Mouse (Mus musculus) granulocyte monocyte progenitor cell, adult 5-6 weeks (primary cell): ENCODE data around the gene Casd1. TPM values are rescaled to one million over a fixed set of nuclear protein-coding genes. Genes with fewer than 3 reads are reported as not detected.

Experiments
- ATAC-seq: replicated peaks from 2 replicates; pipeline ENCODE4 v1.8.0; 2016; ENCODE audit warnings: mild to moderate bottlenecking, moderate TSS enrichment, inconsistent platforms; ENCODE audit not compliant: poor library complexity, severe bottlenecking
- total RNA-seq, 2 experiments: library from RNA; stranded (forward) in 1 of 2; stranded (reverse) in 1 of 2; fragments of 200-712, 200-1000 nt in 1 of 2; fragments of >200 nt in 1 of 2; fragmentation: Nextera tagmentation in 1 of 2; gene quantifications; 2 replicates each; pipeline ENCODE4 v1.2.3; 2014 to 2017

The Casd1 gene
- total RNA-seq (2014; fragmentation: Nextera tagmentation), result 28.5 TPM in 2 replicates
- 40.8 and 48.0 TPM in 2 replicates for total RNA-seq (2017)

GRCm38 (mm10) chr6:4600658-4601296, at the start of gene Casd1:
Gene Casd1 (plus strand): TSS chr6:4600839.
- peak; percentile 72 for ATAC-seq

GRCm38 (mm10) chr6:4555366-4555765, 45.3 kb upstream of the Casd1 start:
- ATAC-seq, result no peak

GRCm38 (mm10) chr6:4557086-4557485, 43.6 kb upstream of the Casd1 start:
- ATAC-seq, result no peak

GRCm38 (mm10) chr6:4557678-4558077, 43.0 kb upstream of the Casd1 start:
- ATAC-seq, result peak; percentile 88

- ATAC-seq, result no peak
Measured at GRCm38 (mm10) chr6:4561156-4561555, 39.5 kb upstream of the Casd1 start.

- ATAC-seq, result no peak
Measured at GRCm38 (mm10) chr6:4561621-4562020, 39.0 kb upstream of the Casd1 start.

GRCm38 (mm10) chr6:4562401-4562800, 38.2 kb upstream of the Casd1 start:
- no peak for ATAC-seq

- no peak for ATAC-seq
Measured at GRCm38 (mm10) chr6:4563477-4563876, 37.2 kb upstream of the Casd1 start.

- no peak for ATAC-seq
Measured at GRCm38 (mm10) chr6:4570412-4570811, 30.2 kb upstream of the Casd1 start.

GRCm38 (mm10) chr6:4577756-4578155, 22.9 kb upstream of the Casd1 start:
- peak; percentile 33 for ATAC-seq

GRCm38 (mm10) chr6:4578343-4578742, 22.3 kb upstream of the Casd1 start:
- ATAC-seq, result peak; percentile 50

GRCm38 (mm10) chr6:4579620-4580019, 21.0 kb upstream of the Casd1 start:
- ATAC-seq, result peak; percentile 85

- ATAC-seq, result no peak
Measured at GRCm38 (mm10) chr6:4583485-4583884, 17.2 kb upstream of the Casd1 start.

GRCm38 (mm10) chr6:4587946-4588345, 12.7 kb upstream of the Casd1 start:
- ATAC-seq, result peak; percentile 96

- no peak for ATAC-seq
Measured at GRCm38 (mm10) chr6:4588722-4589121, 11.9 kb upstream of the Casd1 start.

GRCm38 (mm10) chr6:4590089-4590488, 10.6 kb upstream of the Casd1 start:
- peak; percentile 63 for ATAC-seq

- ATAC-seq, result no peak
Measured at GRCm38 (mm10) chr6:4597711-4598110, 2.9 kb upstream of the Casd1 start.

GRCm38 (mm10) chr6:4600085-4600657, 468 bp upstream of the Casd1 start:
- peak; percentile 5; the same call in 1 of the 2 replicates for ATAC-seq

- peak; percentile 64 for ATAC-seq
Measured at GRCm38 (mm10) chr6:4601297-4601931, 775 bp downstream of the Casd1 start.

- no peak for ATAC-seq
Measured at GRCm38 (mm10) chr6:4602012-4602411, 1.4 kb downstream of the Casd1 start.

GRCm38 (mm10) chr6:4606394-4606793, 5.8 kb downstream of the Casd1 start:
- no peak for ATAC-seq
